Mouse (Mus musculus) neutrophil, adult 65 days (primary cell): ENCODE data around the gene Dnase1l2. TPM values are rescaled to one million over a fixed set of nuclear protein-coding genes. Genes with fewer than 3 reads are reported as not detected.

ENCODE experiments used
- total RNA-seq: library from RNA; stranded (reverse); gene quantifications from 2 replicates; pipeline ENCODE4 v1.2.4, GENCODE M21; 2023

Gene Dnase1l2
- 1.7 and 2.2 TPM in 2 replicates for total RNA-seq

GRCm38 (mm10) chr17:24442632-24443155 is at the start of gene Dnase1l2:
Gene Dnase1l2, minus strand, starts transcription at chr17:24443105.

GRCm38 (mm10) chr17:24488186-24488661 is 45.3 kb upstream of the Dnase1l2 start, which contains the start of gene Caskin1:
Gene Caskin1, plus strand, starts transcription at chr17:24488601.

GRCm38 (mm10) chr17:24478663-24479380 is 35.9 kb upstream of the Dnase1l2 start, which contains the start of gene Mlst8:
Gene Mlst8, minus strand, starts transcription at chr17:24479078.

GRCm38 (mm10) chr17:24473612-24474275 is 30.8 kb upstream of the Dnase1l2 start, which contains the start of gene Bricd5:
Gene Bricd5, plus strand, starts transcription at chr17:24473884.

GRCm38 (mm10) chr17:24469910-24470602 is 27.2 kb upstream of the Dnase1l2 start, which contains the start of the genes E4f1 and Pgp:
Gene E4f1, minus strand, starts transcription at chr17:24470313.
Gene Pgp, plus strand, starts transcription at chr17:24470392.

GRCm38 (mm10) chr17:24426471-24427169 is 16.3 kb downstream of the Dnase1l2 start, which contains the start of gene Eci1:
Gene Eci1, plus strand, starts transcription at chr17:24426641.

GRCm38 (mm10) chr17:24414230-24414976 is 28.5 kb downstream of the Dnase1l2 start, which contains the start of gene Rnps1:
Gene Rnps1, plus strand, starts transcription at chr17:24414565.

Other genes with a start within 250 kb of the Dnase1l2 start
- gene Tbc1d24, start 237.5 kb downstream of the Dnase1l2 start, total RNA-seq, result 9.4 and 13.1 TPM in 2 replicates
- gene Ntn3, start 233.6 kb downstream of the Dnase1l2 start, total RNA-seq, result 0.23 and 0.82 TPM in 2 replicates
- 9.4 and 12.1 TPM in 2 replicates for gene Tedc2, start 222.3 kb downstream of the Dnase1l2 start, total RNA-seq
- 48.8 and 75.2 TPM in 2 replicates for gene Ccnf, start 191.6 kb downstream of the Dnase1l2 start, total RNA-seq
- 0.14 and 0.35 TPM in 2 replicates for gene Abca17, start 92.0 kb downstream of the Dnase1l2 start, total RNA-seq
- 25.4 and 25.7 TPM in 2 replicates for gene Abca3, start 91.2 kb downstream of the Dnase1l2 start, total RNA-seq
- gene Rnps1, start 28.5 kb downstream of the Dnase1l2 start, total RNA-seq, result 61.1 and 89.8 TPM in 2 replicates
- gene Eci1, start 16.5 kb downstream of the Dnase1l2 start, total RNA-seq, result 9.7 and 10.9 TPM in 2 replicates
- 40.1 and 46.7 TPM in 2 replicates for gene E4f1, start 27.2 kb upstream of the Dnase1l2 start, total RNA-seq
- 21.5 and 26.4 TPM in 2 replicates for gene Pgp, start 27.3 kb upstream of the Dnase1l2 start, total RNA-seq
- gene Bricd5, start 30.8 kb upstream of the Dnase1l2 start, total RNA-seq, result 0.98 TPM in 1 of 2 replicates, not detected in the other
- gene Mlst8, start 36.0 kb upstream of the Dnase1l2 start, total RNA-seq, result 35.2 and 41.1 TPM in 2 replicates
- gene Caskin1, start 45.5 kb upstream of the Dnase1l2 start, total RNA-seq, result not detected in 2 replicates
- 123 and 145 TPM in 2 replicates for gene Traf7, start 84.8 kb upstream of the Dnase1l2 start, total RNA-seq
- gene Rab26, start 91.1 kb upstream of the Dnase1l2 start, total RNA-seq, result 0.38 TPM in 1 of 2 replicates, not detected in the other
- gene Pkd1, start 106.7 kb upstream of the Dnase1l2 start, total RNA-seq, result 15.6 and 23.9 TPM in 2 replicates
- gene Tsc2, start 189.5 kb upstream of the Dnase1l2 start, total RNA-seq, result 41.1 and 43.3 TPM in 2 replicates
- 0.88 and 1.5 TPM in 2 replicates for gene Nthl1, start 189.6 kb upstream of the Dnase1l2 start, total RNA-seq
- gene Slc9a3r2, start 207.2 kb upstream of the Dnase1l2 start, total RNA-seq, result 3.0 and 3.3 TPM in 2 replicates
- not detected in 2 replicates for gene Npw, start 215.4 kb upstream of the Dnase1l2 start, total RNA-seq
- gene Zfp598, start 226.6 kb upstream of the Dnase1l2 start, total RNA-seq, result 21.0 and 25.1 TPM in 2 replicates
- gene Syngr3, start 246.8 kb upstream of the Dnase1l2 start, total RNA-seq, result not detected in 2 replicates